Mouse (Mus musculus) telencephalon, adult 2 months (tissue): ENCODE data around the gene Dhx16.
A peak's percentile ranks its signal among the peaks of the same experiment; 100 is the strongest.
"Not testable (repeated sequence)": the region's sequence is repeated elsewhere in the genome, so short reads cannot be mapped to it uniquely, and the experiment has no call there.

Experiments used
- DNase-seq: peaks from one replicate; pipeline ENCODE4 v3.0.0-alpha.2; 2011; ENCODE audit warnings: low read depth, low spot score

The Dhx16 gene

GRCm38 (mm10) chr17:35879245-35880057 is at the start of gene Dhx16:
TSS of gene Dhx16 (plus strand) at chr17:35879819.
- peak; percentile 97 for DNase-seq

GRCm38 (mm10) chr17:35832400-35833238 is 47.0 kb upstream of the Dhx16 start:
- DNase-seq, result no peak

- no peak for DNase-seq
Observed at GRCm38 (mm10) chr17:35833239-35833751, 46.3 kb upstream of the Dhx16 start.

GRCm38 (mm10) chr17:35833894-35834293 is 45.7 kb upstream of the Dhx16 start:
- no peak for DNase-seq

- no peak for DNase-seq
Observed at GRCm38 (mm10) chr17:35834696-35835422, 44.8 kb upstream of the Dhx16 start.

- DNase-seq, result no peak
Observed at GRCm38 (mm10) chr17:35835424-35836140, 44.0 kb upstream of the Dhx16 start.

GRCm38 (mm10) chr17:35836178-35836965 is 43.2 kb upstream of the Dhx16 start:
- peak; percentile 83 for DNase-seq

- DNase-seq, result no peak
Observed at GRCm38 (mm10) chr17:35836991-35837422, 42.6 kb upstream of the Dhx16 start.

- no peak for DNase-seq
Observed at GRCm38 (mm10) chr17:35837487-35837886, 42.1 kb upstream of the Dhx16 start.

- peak; percentile 97 for DNase-seq
Observed at GRCm38 (mm10) chr17:35838122-35838544, 41.5 kb upstream of the Dhx16 start, which contains the start of gene Tubb5. TSS of gene Tubb5 (minus strand) at chr17:35838306.

- no peak for DNase-seq
Observed at GRCm38 (mm10) chr17:35838570-35838969, 41.0 kb upstream of the Dhx16 start.

- DNase-seq, result not testable (repeated sequence)
Observed at GRCm38 (mm10) chr17:35839002-35839401, 40.6 kb upstream of the Dhx16 start.

GRCm38 (mm10) chr17:35840561-35840960 is 39.1 kb upstream of the Dhx16 start:
- no peak for DNase-seq

GRCm38 (mm10) chr17:35841076-35841950 is 38.3 kb upstream of the Dhx16 start, which contains the start of gene Mdc1:
TSS of gene Mdc1 (plus strand) at chr17:35841515.
- peak; percentile 100 for DNase-seq

GRCm38 (mm10) chr17:35842006-35842405 is 37.6 kb upstream of the Dhx16 start:
- DNase-seq, result no peak

GRCm38 (mm10) chr17:35843514-35843913 is 36.1 kb upstream of the Dhx16 start:
- no peak for DNase-seq

- no peak for DNase-seq
Observed at GRCm38 (mm10) chr17:35848112-35848511, 31.5 kb upstream of the Dhx16 start.

- no peak for DNase-seq
Observed at GRCm38 (mm10) chr17:35850974-35851373, 28.6 kb upstream of the Dhx16 start.

GRCm38 (mm10) chr17:35859371-35859770 is 20.2 kb upstream of the Dhx16 start:
- no peak for DNase-seq
